Mouse (Mus musculus): Measurements from ENCODE around the gene Dchs1. TPM values are rescaled to one million over a fixed set of nuclear protein-coding genes. Genes with fewer than 3 reads are reported as not detected.

The Dchs1 gene
- polyA plus RNA-seq, 1 experiment from 2014 or later, result 20.8 TPM

GRCm38 (mm10) chr7:105795759-105796366, 8.4 kb upstream of the Dchs1 start:
- no peak overlapping the region for H3K27ac ChIP-seq (ENCODE audit: low read depth, low read length)
- H3K4me2 ChIP-seq (ENCODE audit: low read depth, low read length), result no peak overlapping the region
- H3K9me3 ChIP-seq (ENCODE audit: control insufficient read depth, low read length), result no peaks in the 10 kb centered on the region
- no peak overlapping the region for H3K4me3 ChIP-seq (ENCODE audit: low read depth, low read length)
- H3K9ac ChIP-seq (replicated peaks; ENCODE audit: low read depth, low read length), result no peak overlapping the region
- no peaks in the 10 kb centered on the region for H3K36me3 ChIP-seq (ENCODE audit: control insufficient read depth, insufficient read depth, low read length)
- WGBS, result 16% methylated on average over 7 of the region's 7 CpGs
- H3K4me1 ChIP-seq (ENCODE audit: control insufficient read depth, insufficient read depth, low read length), result no peaks in the 10 kb centered on the region
- ATAC-seq (ENCODE audit: low read depth), result peak; percentile 15; the same call in 1 of the 2 replicates
- H3K27me3 ChIP-seq (ENCODE audit: control insufficient read depth, insufficient read depth, low read length), result no peaks in the 10 kb centered on the region

- Histone ChIP-seq H3K27ac (ENCODE audit: low read depth, low read length) (no peak overlapping the region), H3K27me3 (ENCODE audit: control insufficient read depth, insufficient read depth, low read length) (no peaks in the 10 kb centered on the region), H3K4me2 (ENCODE audit: low read depth, low read length) (no peak overlapping the region), H3K4me3 (ENCODE audit: low read depth, low read length) (no peak overlapping the region), H3K36me3 (ENCODE audit: control insufficient read depth, insufficient read depth, low read length) (no peaks in the 10 kb centered on the region), H3K9me3 (ENCODE audit: control insufficient read depth, low read length) (no peaks in the 10 kb centered on the region), H3K9ac (replicated peaks; ENCODE audit: low read depth, low read length) (no peak overlapping the region), H3K4me1 (ENCODE audit: control insufficient read depth, insufficient read depth, low read length) (peaks cover 3% of the 10 kb centered on the region)
- WGBS, result 84% methylated on average over 7 of the region's 7 CpGs
- ATAC-seq (ENCODE audit: low read depth), result no peak
Measured at GRCm38 (mm10) chr7:105793701-105794100, 6.2 kb upstream of the Dchs1 start.

- WGBS, result 90% methylated on average over 1 of the region's 1 CpGs
- no peak overlapping the region for H3K4me3 ChIP-seq (ENCODE audit: low read depth, low read length)
- no peak overlapping the region for H3K9ac ChIP-seq (replicated peaks; ENCODE audit: low read depth, low read length)
- no peak for ATAC-seq (ENCODE audit: low read depth)
- no peaks in the 10 kb centered on the region for H3K36me3 ChIP-seq (ENCODE audit: control insufficient read depth, insufficient read depth, low read length)
- H3K9me3 ChIP-seq (ENCODE audit: control insufficient read depth, low read length), result no peaks in the 10 kb centered on the region
- no peak overlapping the region for H3K4me2 ChIP-seq (ENCODE audit: low read depth, low read length)
- no peak overlapping the region for H3K27ac ChIP-seq (ENCODE audit: low read depth, low read length)
- H3K27me3 ChIP-seq (ENCODE audit: control insufficient read depth, insufficient read depth, low read length), result no peaks in the 10 kb centered on the region
- H3K4me1 ChIP-seq (ENCODE audit: control insufficient read depth, insufficient read depth, low read length), result peaks cover 7% of the 10 kb centered on the region
Measured at GRCm38 (mm10) chr7:105791147-105791546, 3.7 kb upstream of the Dchs1 start.

- Histone ChIP-seq H3K27me3 (ENCODE audit: control insufficient read depth, insufficient read depth, low read length) (no peaks in the 10 kb centered on the region), H3K4me3 (ENCODE audit: low read depth, low read length) (peak overlapping the region; percentile 93), H3K27ac (ENCODE audit: low read depth, low read length) (peak overlapping the region; percentile 98), H3K4me2 (ENCODE audit: low read depth, low read length) (peak overlapping the region; percentile 70), H3K36me3 (ENCODE audit: control insufficient read depth, insufficient read depth, low read length) (peaks cover 14% of the 10 kb centered on the region), H3K9me3 (ENCODE audit: control insufficient read depth, low read length) (no peaks in the 10 kb centered on the region), H3K9ac (replicated peaks; ENCODE audit: low read depth, low read length) (peak overlapping the region; percentile 100), H3K4me1 (ENCODE audit: control insufficient read depth, insufficient read depth, low read length) (peaks cover 35% of the 10 kb centered on the region)
- peak; percentile 85 for ATAC-seq (ENCODE audit: low read depth)
- 5% methylated on average over 19 of the region's 20 CpGs for WGBS
Measured at GRCm38 (mm10) chr7:105786506-105787284, 759 bp downstream of the Dchs1 start.

- Histone ChIP-seq H3K36me3 (ENCODE audit: control insufficient read depth, insufficient read depth, low read length) (peaks cover 33% of the 10 kb centered on the region), H3K9me3 (ENCODE audit: control insufficient read depth, low read length) (no peaks in the 10 kb centered on the region), H3K9ac (replicated peaks; ENCODE audit: low read depth, low read length) (no peak overlapping the region; the same call in 1 of the 2 replicates), H3K4me1 (ENCODE audit: control insufficient read depth, insufficient read depth, low read length) (peaks cover 38% of the 10 kb centered on the region), H3K4me3 (ENCODE audit: low read depth, low read length) (peak overlapping the region; percentile 11; the same call in 1 of the 2 replicates), H3K27me3 (ENCODE audit: control insufficient read depth, insufficient read depth, low read length) (no peaks in the 10 kb centered on the region), H3K27ac (ENCODE audit: low read depth, low read length) (0 out of 2 replicates have a peak overlapping the region, but pooled peaks have one; percentile 28), H3K4me2 (ENCODE audit: low read depth, low read length) (peak overlapping the region; percentile 70)
- WGBS, result 4% methylated on average over 4 of the region's 4 CpGs
- no peak for ATAC-seq (ENCODE audit: low read depth)
Measured at GRCm38 (mm10) chr7:105784556-105784955, 2.9 kb downstream of the Dchs1 start.

- WGBS, result 56% methylated on average over 4 of the region's 4 CpGs
Measured at GRCm38 (mm10) chr7:105783861-105784260, 3.6 kb downstream of the Dchs1 start.

GRCm38 (mm10) chr7:105778553-105779265, 8.7 kb downstream of the Dchs1 start:
- 16% methylated on average over 4 of the region's 4 CpGs for WGBS
- H3K9ac ChIP-seq (replicated peaks; ENCODE audit: low read depth, low read length), result 0 out of 2 replicates have a peak overlapping the region, but pooled peaks have one; percentile 4
- peak overlapping the region; percentile 56 for H3K27ac ChIP-seq (ENCODE audit: low read depth, low read length)
- no peaks in the 10 kb centered on the region for H3K27me3 ChIP-seq (ENCODE audit: control insufficient read depth, insufficient read depth, low read length)
- peak; percentile 74 for ATAC-seq (ENCODE audit: low read depth)
- H3K4me3 ChIP-seq (ENCODE audit: low read depth, low read length), result no peak overlapping the region
- peak overlapping the region; percentile 24; the same call in 1 of the 2 replicates for H3K4me2 ChIP-seq (ENCODE audit: low read depth, low read length)
- peaks cover 39% of the 10 kb centered on the region for H3K36me3 ChIP-seq (ENCODE audit: control insufficient read depth, insufficient read depth, low read length)
- H3K9me3 ChIP-seq (ENCODE audit: control insufficient read depth, low read length), result no peaks in the 10 kb centered on the region
- peaks cover 31% of the 10 kb centered on the region for H3K4me1 ChIP-seq (ENCODE audit: control insufficient read depth, insufficient read depth, low read length)

More at GRCm38 (mm10) chr7:105783861-105784260, 3.6 kb downstream of the Dchs1 start:
- ATAC-seq (ENCODE audit: low read depth), result no peak
- peaks cover 41% of the 10 kb centered on the region for H3K4me1 ChIP-seq (ENCODE audit: control insufficient read depth, insufficient read depth, low read length)
- peak overlapping the region; percentile 70 for H3K4me2 ChIP-seq (ENCODE audit: low read depth, low read length)
- no peaks in the 10 kb centered on the region for H3K27me3 ChIP-seq (ENCODE audit: control insufficient read depth, insufficient read depth, low read length)
- no peaks in the 10 kb centered on the region for H3K9me3 ChIP-seq (ENCODE audit: control insufficient read depth, low read length)
- no peak overlapping the region for H3K4me3 ChIP-seq (ENCODE audit: low read depth, low read length)
- peaks cover 34% of the 10 kb centered on the region for H3K36me3 ChIP-seq (ENCODE audit: control insufficient read depth, insufficient read depth, low read length)
- no peak overlapping the region for H3K27ac ChIP-seq (ENCODE audit: low read depth, low read length)
- no peak overlapping the region; the same call in 1 of the 2 replicates for H3K9ac ChIP-seq (replicated peaks; ENCODE audit: low read depth, low read length)

- Histone ChIP-seq H3K4me3 (ENCODE audit: low read depth, low read length) (no peak overlapping the region), H3K27ac (ENCODE audit: low read depth, low read length) (peak overlapping the region; percentile 56; the same call in 1 of the 2 replicates), H3K9me3 (ENCODE audit: control insufficient read depth, low read length) (no peaks in the 10 kb centered on the region), H3K27me3 (ENCODE audit: control insufficient read depth, insufficient read depth, low read length) (no peaks in the 10 kb centered on the region), H3K9ac (replicated peaks; ENCODE audit: low read depth, low read length) (0 out of 2 replicates have a peak overlapping the region, but pooled peaks have one; percentile 4), H3K4me2 (ENCODE audit: low read depth, low read length) (peak overlapping the region; percentile 24; the same call in 1 of the 2 replicates), H3K36me3 (ENCODE audit: control insufficient read depth, insufficient read depth, low read length) (peaks cover 41% of the 10 kb centered on the region), H3K4me1 (ENCODE audit: control insufficient read depth, insufficient read depth, low read length) (peaks cover 26% of the 10 kb centered on the region)
- 40% methylated on average over 13 of the region's 13 CpGs for WGBS
- ATAC-seq (ENCODE audit: low read depth), result peak; percentile 54; the same call in 1 of the 2 replicates
Measured at GRCm38 (mm10) chr7:105777797-105778552, 9.5 kb downstream of the Dchs1 start.
